Mouse (Mus musculus) neural tube, embryonic 10.5 days (tissue): ENCODE measurements around the gene Llcfc1.

ENCODE experiments used
- DNase-seq: peaks from one replicate; pipeline ENCODE4 v3.0.0-alpha.2; 2017; ENCODE audit warnings: low spot score; ENCODE audit errors: extremely low spot score

Llcfc1 gene

GRCm38 (mm10) chr6:41684131-41684530 is at the start of gene Llcfc1:
Gene Llcfc1, plus strand, starts transcription at chr6:41684431.
- no peak for DNase-seq

GRCm38 (mm10) chr6:41635211-41635610 is 49.0 kb upstream of the Llcfc1 start:
- DNase-seq = no peak

- no peak for DNase-seq
Measured at GRCm38 (mm10) chr6:41636178-41636577, 48.1 kb upstream of the Llcfc1 start, which contains the start of gene Trpv6. Gene Trpv6, minus strand, starts transcription at chr6:41636405.

GRCm38 (mm10) chr6:41637393-41637792 is 46.8 kb upstream of the Llcfc1 start:
- DNase-seq = no peak

DNA sequence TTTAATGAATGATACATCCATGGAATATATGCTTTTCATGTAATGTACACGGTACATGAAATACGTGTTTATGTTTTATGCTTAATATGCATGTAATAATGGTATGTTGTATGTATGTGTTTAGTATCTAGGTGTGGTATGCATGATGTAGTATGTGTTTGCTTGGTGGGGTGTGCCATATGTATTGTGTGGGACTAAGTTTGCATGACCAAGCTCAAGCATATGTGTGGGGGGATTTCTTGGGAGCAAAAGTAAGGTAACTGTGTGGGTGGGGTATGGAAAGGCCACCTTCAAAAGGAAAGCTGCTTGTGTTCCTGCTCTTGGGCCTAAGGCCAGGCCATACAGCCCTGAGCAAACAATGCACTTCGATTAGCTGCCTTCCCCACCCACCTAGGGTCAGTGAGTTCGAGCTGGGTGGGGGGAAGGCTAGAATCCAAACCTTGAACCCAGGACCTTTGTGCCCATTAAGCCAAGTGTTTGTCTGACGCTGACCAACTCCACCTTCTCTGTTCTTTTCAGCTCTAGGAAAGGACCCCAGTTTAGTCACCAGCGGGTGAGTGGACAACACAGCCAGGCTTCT is 46.2 kb upstream of the Llcfc1 start:
- no peak for DNase-seq

DNA sequence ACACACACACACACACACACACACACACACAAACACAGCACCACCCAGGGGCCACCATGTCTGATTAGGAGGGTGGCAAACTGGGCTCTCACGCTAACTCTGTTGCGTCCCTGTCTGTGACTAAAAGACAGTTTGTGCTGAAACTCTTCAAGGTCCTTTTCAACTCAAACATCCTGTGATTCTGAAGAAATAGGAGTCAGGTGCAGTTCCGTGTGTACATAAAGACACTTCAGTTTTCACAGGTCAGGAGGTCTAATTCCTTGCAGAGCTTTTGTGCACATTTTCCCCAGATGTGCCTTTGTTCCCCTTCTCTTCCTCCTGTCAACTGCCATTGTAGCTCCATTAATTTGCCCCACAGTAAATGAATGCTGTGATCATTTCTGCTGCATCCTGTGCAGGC is 43.8 kb upstream of the Llcfc1 start:
- DNase-seq = no peak

DNA sequence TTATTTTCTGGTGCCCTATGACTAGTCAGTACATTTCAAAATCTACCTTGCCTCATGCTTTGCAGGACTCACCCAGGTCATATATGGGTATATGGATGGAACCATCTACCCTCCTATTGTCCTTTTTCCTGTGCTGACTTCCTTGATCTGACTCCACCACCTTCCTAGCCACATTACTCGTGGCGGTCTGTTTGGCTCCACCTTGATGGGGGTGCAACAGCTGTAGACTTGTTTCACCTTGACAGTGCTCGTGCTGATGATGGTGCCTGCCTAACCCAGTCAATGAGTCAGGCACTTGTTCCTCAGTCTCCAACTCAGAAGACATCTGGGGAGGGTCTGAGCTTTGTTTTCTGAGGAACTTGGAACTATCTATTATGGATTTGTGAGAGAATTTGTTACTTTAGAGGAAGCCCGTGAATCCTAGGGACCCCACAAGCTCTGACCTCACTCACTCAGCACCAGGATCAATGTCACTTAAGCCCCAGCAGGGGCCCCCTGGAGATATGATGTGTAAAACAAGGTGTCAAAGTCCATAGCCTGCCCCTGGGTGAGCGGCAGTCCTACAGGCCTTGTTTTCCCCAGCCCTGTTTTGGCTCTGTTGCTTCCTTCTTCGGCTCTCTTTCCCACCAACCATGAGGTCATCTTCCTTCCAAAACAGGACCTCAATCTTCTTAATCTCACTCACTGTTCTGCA is 42.9 kb upstream of the Llcfc1 start:
- no peak for DNase-seq

- DNase-seq = no peak
Measured at GRCm38 (mm10) chr6:41642765-41643164, 41.5 kb upstream of the Llcfc1 start.

GRCm38 (mm10) chr6:41643227-41643626 is 41.0 kb upstream of the Llcfc1 start:
- no peak for DNase-seq

DNA sequence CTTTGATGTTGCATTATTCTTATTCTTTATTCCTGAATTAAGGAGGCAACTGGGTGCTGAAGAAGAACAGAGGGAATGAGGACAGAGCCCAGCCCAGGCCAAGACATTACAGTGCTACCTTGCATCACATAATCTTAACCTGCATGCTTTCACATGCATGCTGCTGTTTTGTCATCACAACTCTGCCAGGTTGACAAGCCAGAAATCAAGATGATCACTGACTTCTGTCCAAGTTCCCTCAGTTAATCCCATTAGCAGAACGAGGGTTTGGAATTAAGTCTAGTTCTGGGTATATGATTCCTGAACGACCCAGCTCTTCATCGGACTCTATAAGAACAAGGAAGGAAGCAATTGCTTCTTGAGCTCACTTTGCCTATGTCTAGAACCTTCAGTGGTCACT is 38.0 kb upstream of the Llcfc1 start:
- no peak for DNase-seq

DNA sequence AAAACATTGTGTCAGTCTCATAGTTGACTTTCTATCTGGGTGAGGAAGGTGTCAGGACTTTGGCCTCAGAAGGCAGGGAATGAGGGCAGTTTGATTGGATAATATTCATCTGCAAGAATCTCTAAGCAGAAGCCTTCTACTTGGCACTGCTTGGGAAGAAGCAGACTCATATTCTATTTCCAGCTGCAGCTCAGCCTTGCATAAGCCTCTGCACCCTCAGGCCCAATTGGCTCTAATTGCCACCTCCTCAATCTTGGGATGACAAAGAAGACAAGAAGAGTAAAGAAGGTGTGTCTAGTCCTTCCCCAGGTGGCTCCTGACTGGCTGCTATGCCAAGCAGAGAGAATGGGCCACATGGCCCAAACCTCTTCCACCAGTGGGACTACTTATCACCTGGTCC is 37.6 kb upstream of the Llcfc1 start:
- DNase-seq = no peak

DNA sequence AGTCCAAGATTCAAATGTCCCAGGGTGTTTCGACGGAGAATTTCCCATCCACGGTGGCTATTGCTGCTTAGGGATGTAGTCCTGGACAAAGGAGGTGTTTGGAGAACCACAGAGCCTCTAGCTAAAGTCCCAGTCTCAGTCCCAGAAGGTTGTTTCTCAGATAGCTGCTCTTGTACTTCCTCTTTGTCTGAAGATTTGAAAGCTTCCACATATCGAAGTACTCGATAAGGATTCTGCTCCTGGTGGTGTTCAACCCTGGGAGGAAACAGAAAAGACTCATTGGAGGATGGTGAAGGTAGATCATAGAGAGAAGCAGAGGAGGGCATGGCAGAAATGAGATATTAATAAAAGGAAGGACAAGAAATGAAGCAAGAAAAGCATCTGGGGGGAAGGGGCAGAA is 31.1 kb upstream of the Llcfc1 start:
- no peak for DNase-seq

- no peak for DNase-seq
Measured at GRCm38 (mm10) chr6:41654648-41655047, 29.6 kb upstream of the Llcfc1 start.

GRCm38 (mm10) chr6:41658487-41658886 is 25.7 kb upstream of the Llcfc1 start:
- no peak for DNase-seq

DNA sequence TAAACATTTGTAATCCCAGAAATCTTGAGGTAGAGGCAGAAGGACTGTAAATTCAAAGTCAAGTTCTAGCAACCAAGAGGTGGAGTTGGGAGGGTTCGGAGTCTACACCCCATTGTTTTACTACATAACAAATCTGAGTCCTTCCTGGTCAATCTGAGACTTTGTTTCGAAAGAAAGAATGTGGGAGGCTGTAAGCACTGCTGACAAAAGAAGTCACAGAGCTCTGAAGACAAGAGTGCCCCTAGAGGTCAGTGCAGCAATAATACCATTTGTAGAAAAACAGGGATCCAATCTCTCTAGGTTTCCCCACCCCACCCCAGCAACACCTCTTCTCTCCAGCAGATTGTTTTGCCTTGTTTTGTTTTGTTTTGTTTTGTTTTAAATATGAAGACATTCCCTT is 21.9 kb upstream of the Llcfc1 start:
- no peak for DNase-seq

- DNase-seq = no peak
Measured at GRCm38 (mm10) chr6:41676530-41676929, 7.7 kb upstream of the Llcfc1 start.

GRCm38 (mm10) chr6:41680669-41681068 is 3.6 kb upstream of the Llcfc1 start, which contains the start of gene Trpv5:
Gene Trpv5, minus strand, starts transcription at chr6:41680769.
- no peak for DNase-seq

GRCm38 (mm10) chr6:41681656-41682055 is 2.6 kb upstream of the Llcfc1 start:
- no peak for DNase-seq

- DNase-seq = no peak
Measured at GRCm38 (mm10) chr6:41684911-41685310, 680 bp downstream of the Llcfc1 start.

- no peak for DNase-seq
Measured at GRCm38 (mm10) chr6:41685596-41685995, 1.4 kb downstream of the Llcfc1 start.

DNA sequence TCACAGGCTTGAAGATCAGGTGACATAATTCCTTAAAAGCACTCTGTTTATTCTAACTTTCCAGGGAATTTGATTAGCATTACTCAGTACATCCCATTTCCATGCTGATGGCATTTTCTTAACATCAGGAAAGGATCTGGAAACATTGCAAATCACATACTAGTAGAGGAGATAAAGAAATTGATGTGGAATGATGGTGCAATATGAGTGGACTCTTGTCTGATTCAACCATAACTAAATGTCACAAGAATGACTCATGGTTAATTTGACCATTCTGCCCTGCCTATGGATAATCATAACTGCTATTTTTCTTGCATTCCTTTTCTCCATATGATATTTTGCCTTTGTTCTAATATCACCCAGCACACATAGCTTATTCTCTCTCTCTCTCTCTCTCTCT is 8.0 kb downstream of the Llcfc1 start:
- DNase-seq = no peak

DNA sequence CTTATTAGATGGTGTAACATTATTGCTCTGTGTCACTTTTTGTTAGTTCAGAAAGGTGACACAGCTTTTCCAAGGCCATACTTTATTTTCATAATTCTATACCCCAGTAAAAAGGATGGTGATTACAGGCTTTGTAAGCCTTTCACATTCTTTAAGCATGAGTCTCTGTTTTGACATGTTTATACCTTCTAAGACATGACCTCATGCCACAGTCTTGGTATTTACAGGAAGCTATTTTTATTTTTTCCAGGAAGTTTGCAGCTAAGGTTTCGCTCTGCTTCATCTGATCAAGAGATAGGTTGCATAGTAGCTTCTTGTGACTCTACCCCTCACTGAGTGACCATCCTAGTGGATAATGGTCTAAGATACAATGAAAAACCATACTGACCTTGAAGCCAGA is 10.2 kb downstream of the Llcfc1 start:
- no peak for DNase-seq

GRCm38 (mm10) chr6:41701245-41701644 is 17.0 kb downstream of the Llcfc1 start:
- DNase-seq = no peak
